Mouse (Mus musculus): ENCODE measurements around the gene Hps4. TPM values are rescaled to one million over a fixed set of nuclear protein-coding genes. Genes with fewer than 3 reads are reported as not detected.

Hps4 gene
- total RNA-seq, 2 experiments from 2014 or later, result 25.7 to 29.6 TPM

GRCm38 (mm10) chr5:112324637-112325545 lies 18.0 kb upstream of the Hps4 start:
- peak; percentile 77 for DNase-seq

- peak; percentile 97 for DNase-seq
These were observed 17.1 kb upstream of the Hps4 start, which contains the start of gene Tfip11 for GRCm38 (mm10) chr5:112325546-112326445. Gene Tfip11, plus strand, starts transcription at chr5:112326358.

DNA sequence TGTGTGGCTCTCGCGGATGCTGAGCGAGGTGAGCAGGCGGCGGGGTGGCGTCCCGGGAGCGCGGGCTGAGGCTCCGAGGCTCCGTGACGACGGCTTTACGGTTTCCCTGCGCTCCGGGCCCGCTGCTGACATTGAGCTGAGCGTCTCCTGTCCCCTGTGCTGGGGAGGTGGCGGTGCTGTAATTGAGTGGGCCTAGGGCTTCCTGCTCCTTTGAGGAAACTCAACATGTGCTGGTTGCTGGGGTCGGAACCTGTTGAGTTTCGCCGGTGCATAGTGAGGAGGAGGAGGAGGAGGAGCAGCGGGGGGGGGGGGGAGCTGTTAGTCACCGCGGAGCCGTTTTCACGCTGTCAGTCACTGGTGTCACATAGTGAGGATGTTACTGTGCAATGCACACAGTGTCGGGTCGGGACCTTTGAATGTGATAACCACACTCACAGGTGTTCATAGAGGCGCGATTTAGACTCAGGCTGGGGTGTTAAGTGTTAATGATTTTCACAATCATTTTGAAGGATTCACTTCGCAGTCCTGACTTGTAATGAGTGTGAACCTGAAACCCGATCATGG lies 16.4 kb upstream of the Hps4 start:
- DNase-seq, result no peak

- DNase-seq, result no peak
These were observed 15.0 kb upstream of the Hps4 start for GRCm38 (mm10) chr5:112327854-112328253.

DNA sequence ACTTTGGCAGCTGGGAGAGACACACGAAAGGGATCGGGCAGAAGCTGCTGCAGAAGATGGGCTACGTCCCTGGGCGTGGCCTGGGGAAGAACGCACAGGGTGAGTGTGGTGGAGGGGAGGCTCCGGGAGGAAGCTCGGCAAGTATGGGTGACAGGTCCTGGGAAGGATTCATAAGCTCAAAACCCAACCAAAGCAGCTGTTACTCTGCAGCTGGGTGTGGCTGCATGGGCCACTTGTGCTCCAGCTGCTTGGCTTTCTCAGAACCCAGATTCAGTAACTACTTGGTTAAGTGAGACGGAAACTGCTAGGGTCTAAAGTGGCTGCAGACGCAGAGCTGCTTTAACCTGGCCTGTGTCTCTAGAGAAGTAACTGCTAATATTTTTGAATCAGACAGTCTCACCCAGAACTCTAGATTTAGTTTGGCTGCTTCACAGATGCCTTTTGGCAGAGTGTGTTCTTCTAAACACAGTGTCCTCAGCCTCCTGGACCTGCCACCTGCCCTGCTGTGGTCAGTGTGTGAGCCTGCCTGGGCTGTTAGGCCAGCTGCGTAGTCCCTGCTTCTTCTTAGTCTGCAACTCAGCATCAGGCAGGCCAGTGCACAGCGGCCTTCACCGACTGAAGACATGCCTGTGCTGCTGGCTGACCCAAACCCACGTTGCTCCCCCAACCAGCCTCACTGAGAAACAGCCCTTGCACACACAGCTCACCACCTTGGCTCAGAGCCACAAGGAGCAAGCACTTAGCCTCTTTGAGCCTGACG lies 12.9 kb upstream of the Hps4 start:
- DNase-seq, result no peak

- peak; percentile 74 for DNase-seq
These were observed 7.4 kb upstream of the Hps4 start for GRCm38 (mm10) chr5:112335473-112335872.

- no peak for DNase-seq
These were observed 5.9 kb upstream of the Hps4 start for GRCm38 (mm10) chr5:112337004-112337403.

- DNase-seq, result no peak
These were observed 3.7 kb upstream of the Hps4 start for GRCm38 (mm10) chr5:112339215-112339614.

DNA sequence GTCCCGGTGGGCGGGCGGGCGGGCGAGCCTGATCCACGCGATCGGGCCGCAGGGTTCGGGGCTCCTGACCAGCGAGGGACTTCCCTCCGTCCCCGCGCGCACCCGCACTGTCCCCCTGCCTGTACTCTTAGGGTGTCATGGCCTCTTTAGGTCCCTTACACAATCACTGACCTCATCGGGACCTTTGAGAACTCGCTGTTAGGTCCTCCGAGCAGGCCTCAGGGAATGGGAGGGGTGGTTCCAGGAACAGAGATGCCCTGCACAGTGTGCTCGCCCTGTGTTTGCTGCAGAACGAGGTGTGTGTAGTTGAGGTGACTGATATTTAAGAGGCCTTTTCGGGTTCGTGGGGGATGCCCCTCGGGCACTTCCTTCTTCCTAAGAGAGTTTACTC lies 317 bp downstream of the Hps4 start:
- no peak for DNase-seq

- DNase-seq, result no peak
These were observed 1.4 kb downstream of the Hps4 start for GRCm38 (mm10) chr5:112344092-112344960.

DNA sequence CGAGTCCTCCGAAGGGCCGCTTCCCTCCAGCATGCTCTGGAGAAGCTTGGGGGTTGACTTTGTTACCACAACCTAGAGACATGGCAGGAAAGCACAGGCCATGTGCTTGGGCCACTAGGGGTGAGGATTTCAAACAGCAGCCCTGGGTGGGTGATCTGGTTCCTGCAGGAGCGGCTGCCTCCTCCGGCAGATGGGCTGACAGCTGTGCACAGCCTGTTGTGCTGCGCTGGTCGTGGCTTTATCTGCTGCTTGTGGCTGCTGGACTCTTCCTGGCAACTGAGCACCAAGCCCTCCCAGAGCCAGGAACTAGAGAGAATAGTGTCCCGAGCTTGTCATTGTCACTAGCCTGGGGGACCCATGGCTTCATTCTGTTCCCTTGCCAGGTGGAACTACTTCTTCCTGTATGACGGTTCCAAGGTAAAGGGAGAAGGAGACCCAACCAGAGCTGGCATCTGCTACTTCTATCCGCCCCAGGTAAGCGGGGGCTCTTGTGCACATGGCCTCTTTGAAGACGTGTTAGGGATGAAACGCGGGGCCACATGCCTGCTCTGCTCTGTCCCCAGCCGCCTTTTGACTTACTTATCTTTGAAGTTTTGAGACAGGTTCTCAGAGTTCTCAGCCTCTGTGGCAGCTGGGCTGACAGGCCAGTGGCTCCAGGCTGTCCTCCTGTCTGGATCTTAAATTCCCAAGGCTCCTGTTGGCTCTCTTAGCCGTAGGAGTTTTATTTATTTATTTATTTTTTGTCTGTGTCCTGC lies 3.5 kb downstream of the Hps4 start:
- no peak for DNase-seq

DNA sequence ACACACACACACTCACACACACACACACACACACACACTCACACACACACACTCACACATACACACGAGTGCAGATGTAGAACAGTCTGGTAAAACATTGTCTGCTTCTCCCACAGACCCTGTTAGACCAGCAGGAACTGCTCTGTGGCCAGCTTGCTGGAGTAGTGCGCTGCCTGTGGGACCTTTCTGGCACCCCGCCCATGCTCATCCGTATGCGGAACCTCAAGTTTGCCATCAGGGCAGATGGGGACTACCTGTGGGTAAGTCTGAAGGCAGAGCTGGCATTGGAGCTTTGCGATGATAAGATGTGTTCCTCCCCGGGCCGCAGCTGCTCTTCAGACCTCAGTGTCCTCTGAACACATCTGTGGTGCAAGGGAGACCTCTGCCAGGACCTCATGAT lies 6.3 kb downstream of the Hps4 start:
- no peak for DNase-seq

DNA sequence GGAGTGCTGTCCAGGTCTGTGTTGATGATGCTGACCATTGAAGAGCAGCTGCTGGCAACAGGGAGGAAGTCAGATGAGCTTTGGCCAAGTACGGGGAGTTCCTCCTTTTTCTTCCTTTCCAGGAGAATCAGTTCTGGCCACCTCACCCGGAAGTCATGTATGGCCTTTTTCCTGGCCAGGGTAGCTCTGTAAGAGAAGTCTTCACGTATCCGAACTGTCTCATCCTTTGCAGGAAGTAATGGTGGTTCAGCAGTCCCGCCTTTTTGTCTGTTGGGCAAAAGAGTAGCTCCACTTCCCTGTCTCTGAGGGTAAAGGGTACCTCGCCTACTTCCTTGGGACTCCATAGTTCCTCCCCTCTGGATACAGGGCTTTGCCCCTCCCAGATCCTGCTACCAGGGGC lies 12.6 kb downstream of the Hps4 start:
- DNase-seq, result no peak

- DNase-seq, result no peak
These were observed 13.0 kb downstream of the Hps4 start, which contains the start of gene Gm6583 for GRCm38 (mm10) chr5:112355910-112356309. Gene Gm6583, minus strand, starts transcription at chr5:112356033.

- peak; percentile 26 for DNase-seq
These were observed 13.4 kb downstream of the Hps4 start for GRCm38 (mm10) chr5:112356322-112356721.

GRCm38 (mm10) chr5:112359520-112359919 lies 16.6 kb downstream of the Hps4 start:
- DNase-seq, result no peak

- no peak for DNase-seq
These were observed 17.2 kb downstream of the Hps4 start for GRCm38 (mm10) chr5:112360077-112360476.

DNA sequence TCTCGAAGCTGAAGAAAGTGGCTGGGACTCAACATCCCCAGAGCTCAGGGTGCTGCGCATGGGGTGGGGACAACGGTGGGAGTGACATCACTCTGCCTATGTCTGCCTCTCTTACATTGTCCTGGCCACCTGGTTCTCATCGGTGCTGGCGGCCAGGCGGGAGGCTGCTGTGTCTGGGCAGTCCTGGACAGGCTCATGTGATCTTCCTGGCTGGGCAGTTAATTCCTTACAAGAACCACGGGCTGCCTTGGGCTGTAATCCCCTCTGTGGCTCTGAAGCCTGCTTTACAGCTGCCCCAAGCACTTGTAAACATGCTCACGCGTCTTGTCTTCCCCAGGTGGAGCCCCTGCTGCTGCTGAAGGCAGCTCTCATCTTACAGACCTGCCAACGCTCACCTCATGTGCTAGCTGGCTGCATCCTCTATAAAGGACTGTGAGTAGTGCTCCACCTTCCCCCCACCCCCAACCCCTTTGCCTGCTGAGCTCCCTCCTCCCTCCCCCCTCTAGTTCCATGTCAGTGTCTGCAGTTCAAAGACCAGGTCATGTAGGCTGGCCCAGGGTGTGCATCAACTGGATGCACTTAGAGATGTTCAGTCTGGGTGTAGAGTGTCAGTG lies 21.4 kb downstream of the Hps4 start:
- DNase-seq, result no peak

- no peak for DNase-seq
These were observed 24.0 kb downstream of the Hps4 start for GRCm38 (mm10) chr5:112366879-112367278.

GRCm38 (mm10) chr5:112367338-112367737 lies 24.5 kb downstream of the Hps4 start:
- no peak for DNase-seq

Data from adrenal gland, postnatal 10 days (tissue).